Mouse (Mus musculus) lung, postnatal 0 days (tissue): Measurements from ENCODE around the gene Mfsd6.

Experiments
- CTCF ChIP-seq: IDR thresholded peaks from 2 replicates; pipeline ENCODE4 v1.5.1; 2016; ENCODE audit warnings: antibody characterized with exemption, mild to moderate bottlenecking
- EP300 ChIP-seq: IDR thresholded peaks from 2 replicates; pipeline ENCODE4 v1.6.1; 2016; ENCODE audit warnings: antibody characterized with exemption, mild to moderate bottlenecking, control low read depth

DNA sequence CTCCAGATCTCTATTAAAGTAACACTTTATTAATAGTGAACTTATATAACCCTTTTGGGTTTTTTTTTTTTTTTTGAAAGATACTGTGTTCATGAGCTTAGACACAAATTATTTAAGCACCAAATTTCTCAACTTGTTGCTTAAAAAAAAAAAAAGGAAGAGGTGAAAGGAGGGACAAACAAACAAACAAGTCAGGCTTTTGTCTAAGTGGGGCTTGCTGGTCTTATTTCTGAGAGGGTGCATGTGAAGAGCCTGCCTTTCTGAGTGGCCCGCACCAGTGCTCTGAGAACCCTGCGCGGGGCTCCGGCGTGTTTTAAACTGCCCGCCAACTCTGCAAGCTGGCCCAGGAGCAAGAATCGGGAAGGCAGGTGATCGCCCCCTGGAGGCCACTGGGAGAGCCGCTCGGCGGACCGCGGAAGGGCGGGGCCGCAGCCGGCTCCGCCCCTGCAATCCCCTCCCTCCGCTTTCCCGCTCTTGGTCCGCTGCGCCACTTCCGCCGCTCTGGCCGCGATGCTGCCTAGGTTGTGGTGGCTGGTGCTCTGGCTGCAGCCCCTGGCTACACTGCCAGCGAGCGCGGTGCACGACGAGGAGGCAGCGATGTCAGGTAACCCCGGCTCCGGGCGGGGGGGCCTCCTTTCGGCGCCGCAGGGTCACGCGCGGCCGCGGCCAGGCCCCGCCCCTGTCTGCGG lies 96.9 kb downstream of the Mfsd6 start, which contains the start of gene Nemp2:
- TF ChIP-seq EP300 (no peak), CTCF (peak; percentile 86)
